Mouse (Mus musculus) small intestine, adult 2 months (tissue): ENCODE measurements around the gene M1ap. TPM values are rescaled to one million over a fixed set of nuclear protein-coding genes. Genes with fewer than 3 reads are reported as not detected.

Experiments used
- H3K27ac ChIP-seq: fragments of 200-500 bp; 2 replicates; pipeline ENCODE4 v1.5.1; 2012; ENCODE audit warnings: low read depth, low read length, control low read depth, inconsistent platforms; ENCODE audit not compliant: insufficient read depth
- H3K27me3 ChIP-seq: fragments of 200-500 bp; 2 replicates; pipeline ENCODE4 v1.6.1; 2012; ENCODE audit warnings: mild to moderate bottlenecking, moderate library complexity, low read length, inconsistent platforms; ENCODE audit not compliant: control insufficient read depth, insufficient read depth
- H3K36me3 ChIP-seq: fragments of 200-500 bp; 2 replicates; pipeline ENCODE4 v1.6.1; 2012; ENCODE audit warnings: mild to moderate bottlenecking, low read length, control low read depth, inconsistent platforms; ENCODE audit not compliant: control insufficient read depth, insufficient read depth
- H3K4me1 ChIP-seq: fragments of 200-500 bp; 2 replicates; pipeline ENCODE4 v1.6.1; 2012; ENCODE audit warnings: low read length, inconsistent platforms, mixed read lengths; ENCODE audit not compliant: control insufficient read depth, insufficient read depth, insufficient read length
- H3K4me3 ChIP-seq: fragments of 200-500 bp; 2 replicates; pipeline ENCODE4 v1.5.1; 2012; ENCODE audit warnings: low read depth, mild to moderate bottlenecking, control low read depth, inconsistent platforms, low read length, moderate library complexity
- CTCF ChIP-seq: fragments of 200-500 bp; IDR thresholded peaks from 2 replicates; pipeline ENCODE4 v1.5.1; 2012; ENCODE audit warnings: low read depth, mild to moderate bottlenecking, control low read depth, inconsistent platforms, low read length, moderate library complexity, mixed read lengths; ENCODE audit not compliant: insufficient replicate concordance, insufficient read length; ENCODE audit errors: extremely low read depth
- POLR2A ChIP-seq: fragments of 200-500 bp; IDR thresholded peaks from 2 replicates; pipeline ENCODE4 v1.6.1; 2012; ENCODE audit warnings: low read depth, mild to moderate bottlenecking, control low read depth, inconsistent platforms, low read length, moderate library complexity
- WGBS: fragments of 180-500 bp; shearing (Covaris S2); methylation state at CpG from one replicate; pipeline ENCODE4 v1.1.7; 2018; 5-methylcytosine and 5-hydroxymethylcytosine counted together
- polyA plus RNA-seq: library from polyadenylated mRNA; depleted of rRNA; stranded (reverse); fragments of >200 nt; gene quantifications from 2 replicates; pipeline ENCODE4 v1.2.3, GENCODE M21; 2012

Gene M1ap
- polyA plus RNA-seq, 1 experiment = 1.3 TPM

DNA sequence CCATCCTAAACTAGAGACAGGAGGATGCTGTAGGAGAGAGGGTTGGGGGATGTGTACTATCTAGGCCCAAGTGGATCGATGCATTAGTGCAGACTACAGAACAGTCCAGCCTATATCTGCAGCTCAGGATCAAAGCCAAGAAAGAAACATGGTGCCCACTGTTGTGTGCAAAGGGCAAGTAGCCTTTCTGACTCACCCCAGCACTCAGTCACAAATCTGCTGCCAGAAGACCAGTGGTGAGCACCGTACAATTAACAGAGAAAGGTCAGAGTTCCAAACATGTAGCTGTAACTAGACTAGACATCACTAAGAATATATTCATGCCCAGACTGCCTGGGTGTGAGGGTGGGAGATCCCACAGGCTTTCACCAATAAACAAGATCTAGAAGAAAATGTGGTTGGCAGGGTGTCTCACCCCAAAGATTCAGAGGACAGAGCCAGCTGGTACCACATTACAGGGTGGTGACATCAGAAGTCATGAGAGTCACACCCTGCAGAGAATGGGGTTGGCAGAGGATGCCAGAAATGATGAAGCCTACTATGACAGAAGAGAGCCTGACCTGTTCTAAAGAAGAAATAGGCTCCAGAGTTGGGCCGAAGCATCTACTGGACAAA, 12.0 kb upstream of the M1ap start:
- no peak for TF ChIP-seq CTCF
- no peak for TF ChIP-seq POLR2A
- Histone ChIP-seq H3K4me1 (no peaks in the 10 kb centered on the region; the same call in 1 of the 2 replicates), H3K27ac (no peak overlapping the region), H3K36me3 (no peaks in the 10 kb centered on the region), H3K4me3 (no peak overlapping the region), H3K27me3 (0 out of 2 replicates have a peak, but pooled peaks cover 17% of the 10 kb centered on the region)
- WGBS = 84% methylated on average over 3 of the region's 3 CpGs

DNA sequence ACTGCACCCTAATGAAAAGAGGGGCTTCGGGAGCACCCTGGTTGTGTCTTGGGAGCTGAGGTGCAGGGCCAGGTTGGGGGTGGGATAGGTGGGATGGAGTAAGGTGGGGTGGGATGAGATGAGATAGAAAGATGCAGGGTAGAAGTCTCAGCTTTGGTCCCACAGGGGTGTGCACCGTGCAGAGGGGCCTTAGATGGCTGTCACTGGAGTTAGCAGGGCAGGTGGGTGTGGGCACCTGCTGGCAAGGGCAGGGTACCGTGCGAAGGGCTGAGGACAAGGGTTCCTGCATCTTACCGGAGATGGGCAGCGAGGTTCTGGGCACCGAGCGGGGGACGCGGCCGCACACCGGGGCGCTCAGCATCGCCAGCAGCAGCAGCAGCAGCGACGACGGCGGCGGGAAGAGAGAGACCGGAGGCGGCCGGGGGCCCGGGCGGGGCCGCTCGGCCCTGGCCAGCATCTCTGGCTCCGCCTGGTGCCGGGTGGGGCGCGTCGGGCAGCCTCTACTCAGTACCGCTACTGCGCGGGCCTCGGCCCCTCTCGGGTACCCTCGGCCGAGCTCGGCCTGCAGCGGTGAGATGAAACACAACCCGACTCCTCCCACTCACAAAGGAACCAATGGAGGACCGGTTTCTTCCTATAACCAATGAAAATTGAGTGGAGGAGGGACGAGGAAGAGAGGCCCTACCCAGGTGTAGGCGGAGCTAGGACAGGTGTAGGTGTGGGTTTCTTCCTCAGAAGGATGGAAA, 7.4 kb upstream of the M1ap start, which contains the start of gene Sema4f:
Sema4f (minus strand) TSS at position 603 of the 746 bp plus-strand sequence.
- Histone ChIP-seq H3K4me1 (no peaks in the 10 kb centered on the region; the same call in 1 of the 2 replicates), H3K27me3 (0 out of 2 replicates have a peak, but pooled peaks cover 17% of the 10 kb centered on the region), H3K4me3 (peak within 1 kb of the TSS; percentile 46), H3K36me3 (no peaks in the 10 kb centered on the region), H3K27ac (no peak within 1 kb of the TSS)
- TF ChIP-seq POLR2A (no peak), CTCF (no peak)
- WGBS = 4% methylated on average over 44 of the region's 44 CpGs

DNA sequence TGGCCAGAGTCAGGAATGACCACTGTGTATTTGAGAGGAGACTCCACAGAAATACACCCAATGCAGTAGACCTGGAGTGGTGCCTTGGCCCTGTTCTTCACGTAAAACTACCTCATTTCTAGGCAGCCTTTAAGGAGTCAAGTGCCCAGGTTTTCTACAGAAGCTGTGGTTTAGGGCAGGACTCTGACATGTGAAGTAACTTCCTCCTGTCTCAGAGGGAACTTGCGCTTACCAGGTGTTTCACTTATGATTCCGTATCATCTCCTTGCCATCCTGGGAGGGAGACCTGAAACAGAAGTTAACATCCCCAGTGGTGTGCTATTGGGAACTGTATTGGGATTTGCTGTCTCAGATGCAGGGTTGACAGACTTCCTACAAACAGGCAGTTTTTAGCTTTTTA, 5.9 kb upstream of the M1ap start:
- H3K36me3 ChIP-seq = no peaks in the 10 kb centered on the region
- no peak overlapping the region for H3K4me3 ChIP-seq
- no peak for TF ChIP-seq POLR2A
- TF ChIP-seq CTCF = no peak
- 0 out of 2 replicates have a peak, but pooled peaks cover 17% of the 10 kb centered on the region for H3K27me3 ChIP-seq
- WGBS = 66% methylated on average over 3 of the region's 3 CpGs
- no peaks in the 10 kb centered on the region; the same call in 1 of the 2 replicates for H3K4me1 ChIP-seq
- no peak overlapping the region for H3K27ac ChIP-seq

DNA sequence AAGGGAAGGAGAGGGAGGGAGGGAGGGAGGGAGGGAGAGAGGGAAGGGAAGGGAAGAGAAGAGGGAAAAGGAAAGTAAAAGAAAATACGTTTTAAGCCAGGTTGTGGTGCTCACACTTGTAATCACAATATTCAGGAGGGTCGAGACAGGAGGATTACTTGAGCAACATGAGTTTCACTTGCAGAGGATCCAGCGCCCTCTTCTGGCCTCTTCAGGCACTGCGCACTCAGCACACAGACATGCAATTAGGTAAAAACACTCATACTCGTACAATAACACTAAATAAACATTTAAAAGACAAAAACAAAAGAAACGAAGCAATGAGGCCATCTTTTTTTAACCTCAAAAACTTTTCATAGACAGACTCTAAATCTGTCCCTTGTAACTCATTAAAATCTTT, 952 bp upstream of the M1ap start:
- Histone ChIP-seq H3K27ac (no peak overlapping the region), H3K36me3 (no peaks in the 10 kb centered on the region), H3K27me3 (no peaks in the 10 kb centered on the region), H3K4me1 (no peaks in the 10 kb centered on the region), H3K4me3 (no peak overlapping the region)
- WGBS = 43% methylated on average over 6 of the region's 6 CpGs
- no peak for TF ChIP-seq POLR2A
- TF ChIP-seq CTCF = peak; percentile 41; the same call in 1 of the 2 replicates

DNA sequence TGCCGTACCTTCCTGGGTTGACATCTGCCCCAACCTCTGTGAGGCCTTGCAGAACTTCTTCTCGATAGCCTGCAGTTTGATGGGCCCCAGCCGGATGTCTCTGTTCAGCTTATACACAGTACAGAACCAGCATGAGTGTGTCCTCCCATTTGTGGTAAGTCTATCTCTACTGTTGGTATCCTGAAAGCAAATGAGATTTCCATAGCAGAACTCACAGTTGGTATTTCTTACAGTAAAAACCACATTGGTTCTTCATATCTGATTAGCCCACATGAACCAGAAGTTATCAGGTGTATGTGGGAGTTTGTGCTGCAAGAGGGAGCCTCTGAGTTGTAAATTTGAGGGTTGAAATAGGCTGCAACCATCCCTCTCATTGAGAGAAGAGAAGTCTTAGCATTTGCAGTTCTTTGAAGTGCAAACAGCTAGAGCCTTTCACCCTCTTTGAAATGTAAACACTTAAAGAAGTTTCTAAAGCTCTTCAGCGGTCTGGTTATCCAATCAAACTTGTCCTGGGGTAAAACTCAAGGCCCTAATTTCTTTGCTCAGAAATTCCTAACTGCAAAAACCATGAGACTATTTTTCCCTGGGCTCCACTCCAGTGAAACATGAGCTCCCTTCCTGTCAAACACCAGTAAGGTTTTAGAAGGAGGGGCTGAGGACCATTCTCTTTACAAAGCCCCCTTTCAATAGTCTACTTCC, 10.0 kb downstream of the M1ap start:
- Histone ChIP-seq H3K27ac (no peak overlapping the region), H3K4me1 (no peaks in the 10 kb centered on the region), H3K36me3 (no peaks in the 10 kb centered on the region), H3K27me3 (no peaks in the 10 kb centered on the region), H3K4me3 (no peak overlapping the region)
- 55% methylated on average over 4 of the region's 4 CpGs for WGBS
- TF ChIP-seq POLR2A (no peak), CTCF (no peak)

DNA sequence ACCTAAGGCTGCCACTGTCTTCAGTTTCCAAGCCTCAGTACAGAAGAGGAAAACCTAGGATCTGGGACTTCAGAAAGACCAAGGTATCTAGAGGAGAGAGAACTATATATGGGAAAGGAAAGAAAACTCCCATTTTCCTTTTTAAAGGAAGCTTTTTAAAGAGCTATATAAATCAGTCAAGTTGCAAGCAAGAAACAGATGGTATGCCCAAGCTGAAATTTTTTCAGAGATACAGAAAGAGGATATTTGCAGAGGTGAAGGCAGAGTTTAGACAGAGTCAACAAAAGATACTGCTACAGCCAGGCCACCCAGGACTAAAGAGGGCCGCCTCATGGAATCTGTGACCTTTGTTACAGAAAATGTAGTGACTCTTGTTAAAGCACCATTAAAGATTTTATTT, 15.0 kb downstream of the M1ap start:
- TF ChIP-seq CTCF = no peak
- TF ChIP-seq POLR2A = no peak
- no peaks in the 10 kb centered on the region for H3K27me3 ChIP-seq
- H3K27ac ChIP-seq = no peak overlapping the region
- 56% methylated on average over 1 of the region's 1 CpGs for WGBS
- H3K4me3 ChIP-seq = no peak overlapping the region
- no peaks in the 10 kb centered on the region for H3K36me3 ChIP-seq
- H3K4me1 ChIP-seq = no peaks in the 10 kb centered on the region
